Mouse (Mus musculus) hindbrain, embryonic 11.5 days (tissue): ENCODE measurements around the gene Pax5. TPM values are rescaled to one million over a fixed set of nuclear protein-coding genes. Genes with fewer than 3 reads are reported as not detected.
"Not testable (repeated sequence)": the region's sequence is repeated elsewhere in the genome, so short reads cannot be mapped to it uniquely, and the experiment has no call there.

Experiments
- ATAC-seq: fragments of 200-750 bp; cut with Nextera tagmentation; 2 replicates; pipeline ENCODE4 v1.8.0; 2017; ENCODE audit warnings: mild to moderate bottlenecking, moderate TSS enrichment, moderate library complexity; ENCODE audit not compliant: low FRiP score
- DNase-seq: peaks from one replicate; pipeline ENCODE4 v3.0.0-alpha.2; 2015; ENCODE audit warnings: low spot score
- H3K27ac ChIP-seq: fragments of 300-500 bp; sonication (generic); 2 replicates; pipeline ENCODE4 v1.5.1; 2014; ENCODE audit warnings: mild to moderate bottlenecking, low read depth, low read length
- H3K27me3 ChIP-seq: fragments of 300-500 bp; sonication (generic); 2 replicates; pipeline ENCODE4 v1.6.1; 2014; ENCODE audit warnings: mild to moderate bottlenecking, low read length, moderate library complexity, mixed read lengths; ENCODE audit not compliant: control insufficient read depth, insufficient read depth
- H3K36me3 ChIP-seq: fragments of 300-500 bp; sonication (generic); 2 replicates; pipeline ENCODE4 v1.6.1; 2014; ENCODE audit warnings: mild to moderate bottlenecking, low read length, moderate library complexity, mixed read lengths; ENCODE audit not compliant: control insufficient read depth, insufficient read depth
- H3K4me1 ChIP-seq: fragments of 300-500 bp; sonication (generic); replicated peaks from 2 replicates; pipeline ENCODE4 v1.6.1; 2014; ENCODE audit warnings: low read length, mixed read lengths; ENCODE audit not compliant: control insufficient read depth, insufficient read depth
- H3K4me2 ChIP-seq: fragments of 300-500 bp; sonication (generic); replicated peaks from 2 replicates; pipeline ENCODE4 v1.6.1; 2014; ENCODE audit warnings: mild to moderate bottlenecking, low read depth, low read length
- H3K4me3 ChIP-seq: fragments of 300-500 bp; sonication (generic); 2 replicates; pipeline ENCODE4 v1.5.1; 2014; ENCODE audit warnings: low read depth, low read length
- H3K9ac ChIP-seq: fragments of 300-500 bp; sonication (generic); 2 replicates; pipeline ENCODE4 v1.6.1; 2014; ENCODE audit warnings: low read depth, low read length
- H3K9me3 ChIP-seq: fragments of 300-500 bp; sonication (generic); 2 replicates; pipeline ENCODE4 v1.6.1; 2016; ENCODE audit warnings: low read length; ENCODE audit not compliant: control insufficient read depth
- WGBS: fragments of 180-500 bp; shearing (Covaris S2); extraction: QIAGEN DNeasy Blood & Tissue Kit; methylation state at CpG from one replicate; pipeline ENCODE4 v1.1.7; 2014; 5-methylcytosine and 5-hydroxymethylcytosine counted together
- polyA plus RNA-seq: library from polyadenylated mRNA; unstranded; fragments of >200 nt; fragmentation: Nextera tagmentation; extraction: Ambion mirVana; gene quantifications from 2 replicates; pipeline ENCODE4 v1.2.1, GENCODE M21; 2014

Gene Pax5
- polyA plus RNA-seq: 3.3 and 4.8 TPM in 2 replicates

DNA sequence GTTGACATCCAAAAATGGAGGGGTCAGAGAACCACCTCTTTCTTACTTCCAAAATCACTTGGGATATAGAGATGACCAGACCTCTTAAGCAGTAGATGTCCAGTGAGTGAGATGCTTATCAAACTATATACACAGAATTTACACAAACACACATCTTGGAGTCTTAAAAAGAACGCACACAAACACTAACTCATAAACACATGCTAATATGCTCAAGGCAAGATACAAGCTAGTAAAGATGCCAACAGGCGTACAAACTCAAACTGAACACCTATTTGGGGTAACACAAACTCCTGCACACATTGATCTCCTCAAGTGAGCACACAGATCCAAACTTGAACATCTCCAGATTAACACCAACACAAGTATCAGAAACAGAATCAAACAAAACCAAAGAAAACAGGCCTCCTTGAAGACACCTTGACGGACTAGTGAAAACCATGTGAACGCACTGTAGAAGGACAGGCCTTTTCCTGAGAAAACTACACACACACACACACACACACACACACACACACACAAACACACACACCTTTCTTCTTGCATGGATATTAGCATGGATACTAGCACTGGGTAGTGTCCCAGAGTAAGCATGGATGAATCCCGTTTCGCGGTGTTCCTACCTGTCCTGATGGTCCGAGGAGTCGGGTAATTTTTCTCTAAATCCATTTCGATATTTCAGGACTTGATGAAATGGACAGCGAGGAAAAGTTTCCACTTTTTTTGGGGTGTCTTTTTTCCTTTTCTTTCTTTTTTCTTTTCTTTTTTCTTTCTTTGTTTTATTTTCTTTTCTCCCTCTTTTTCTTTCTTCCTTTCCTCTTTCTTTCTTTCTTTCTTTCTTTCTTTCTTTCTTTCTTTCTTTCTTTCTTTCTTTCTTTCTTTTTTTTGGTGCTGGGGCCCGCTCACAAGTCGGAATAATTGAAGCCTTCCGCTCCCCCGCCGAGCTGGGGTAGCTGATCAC, at the start of gene Pax5:
Gene Pax5, minus strand, starts transcription at position 748 of the 961 bp plus-strand sequence.
- ATAC-seq (no peak), DNase-seq (peak; percentile 32)
- 24% methylated on average over 16 of the region's 16 CpGs for WGBS
- Histone ChIP-seq H3K4me3 (no peak within 1 kb of the TSS), H3K27ac (no peak within 1 kb of the TSS), H3K4me1 (peaks cover 6% of the 10 kb centered on the region; the same call in 1 of the 2 replicates), H3K9me3 (no peaks in the 10 kb centered on the region), H3K36me3 (no peaks in the 10 kb centered on the region), H3K27me3 (peaks cover 81% of the 10 kb centered on the region), H3K4me2 (peak within 1 kb of the TSS; percentile 38), H3K9ac (no peak within 1 kb of the TSS)

DNA sequence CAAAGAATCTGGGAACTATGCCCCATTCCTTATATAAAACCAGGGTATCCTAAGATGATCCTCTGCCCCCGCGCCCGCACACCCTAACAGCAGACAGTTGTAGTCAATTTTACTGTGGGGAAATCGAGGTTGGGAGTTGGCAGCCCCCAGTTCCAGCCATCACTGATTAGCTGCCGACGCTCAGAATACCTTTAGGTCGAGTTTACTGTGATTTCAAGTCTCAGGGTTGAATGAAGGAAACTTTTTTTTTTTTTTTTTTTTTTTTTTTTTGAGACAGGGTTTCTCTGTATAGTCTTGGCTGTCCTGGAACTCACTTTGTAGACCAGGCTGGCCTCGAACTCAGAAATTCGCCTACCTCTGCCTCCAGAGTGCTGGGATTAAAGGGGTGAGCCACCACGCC, 46.8 kb upstream of the Pax5 start:
- 13% methylated on average over 10 of the region's 10 CpGs for WGBS
- not testable (repeated sequence) for ATAC-seq, H3K36me3 ChIP-seq, H3K9me3 ChIP-seq, H3K4me1 ChIP-seq, DNase-seq, H3K27me3 ChIP-seq
- H3K4me2 ChIP-seq: peak overlapping the region; percentile 62
- peak overlapping the region; percentile 92 for H3K4me3 ChIP-seq
- peak overlapping the region; percentile 94 for H3K27ac ChIP-seq
- peak overlapping the region; percentile 95 for H3K9ac ChIP-seq

DNA sequence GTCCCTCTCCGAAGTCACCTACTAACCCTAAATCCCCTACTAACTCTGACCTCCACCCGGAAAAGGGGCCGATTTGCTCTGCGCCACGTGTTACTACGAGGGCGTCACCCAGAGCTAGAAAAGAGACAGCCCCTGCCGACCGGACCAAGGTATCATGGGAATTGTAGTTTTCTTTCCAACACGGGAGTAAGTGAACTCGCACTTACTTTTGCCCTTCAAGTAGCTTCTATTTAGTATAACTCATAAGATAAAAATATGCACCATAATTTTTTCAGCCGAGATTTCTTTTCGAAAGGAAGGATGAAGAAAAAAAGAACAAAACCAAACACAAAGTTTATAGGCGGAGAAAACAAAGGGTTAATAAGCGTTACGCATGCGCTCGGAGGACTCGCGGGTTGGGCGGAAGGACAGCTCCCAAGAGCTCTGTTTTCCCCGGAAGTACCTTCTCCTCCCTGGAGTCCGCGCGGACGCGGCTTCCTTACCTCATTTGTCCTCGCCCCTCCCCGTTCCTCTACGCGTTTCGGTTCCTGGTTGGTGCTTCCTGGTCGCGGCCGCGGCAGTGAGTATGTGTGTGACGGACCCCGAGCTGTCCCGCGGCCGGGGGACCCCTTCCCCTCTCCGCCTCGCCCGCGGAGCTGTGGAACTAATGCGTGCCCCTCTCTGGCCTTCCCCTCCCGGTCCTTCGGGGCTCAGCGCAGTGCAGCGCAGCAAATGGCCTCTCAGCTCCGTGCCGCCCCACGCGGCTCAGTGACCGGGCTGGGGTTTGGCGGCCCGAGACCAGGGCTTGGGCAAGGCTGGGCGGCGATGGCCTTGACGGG, 46.1 kb upstream of the Pax5 start:
- H3K4me1 ChIP-seq: no peaks in the 10 kb centered on the region
- H3K9me3 ChIP-seq: no peaks in the 10 kb centered on the region
- no peaks in the 10 kb centered on the region for H3K27me3 ChIP-seq
- peak; percentile 99 for ATAC-seq
- DNase-seq: peak; percentile 93
- peak overlapping the region; percentile 62 for H3K4me2 ChIP-seq
- peak overlapping the region; percentile 92 for H3K4me3 ChIP-seq
- under 1% methylated on average over 60 of the region's 60 CpGs for WGBS
- no peaks in the 10 kb centered on the region for H3K36me3 ChIP-seq
- H3K27ac ChIP-seq: peak overlapping the region; percentile 94
- H3K9ac ChIP-seq: peak overlapping the region; percentile 95

DNA sequence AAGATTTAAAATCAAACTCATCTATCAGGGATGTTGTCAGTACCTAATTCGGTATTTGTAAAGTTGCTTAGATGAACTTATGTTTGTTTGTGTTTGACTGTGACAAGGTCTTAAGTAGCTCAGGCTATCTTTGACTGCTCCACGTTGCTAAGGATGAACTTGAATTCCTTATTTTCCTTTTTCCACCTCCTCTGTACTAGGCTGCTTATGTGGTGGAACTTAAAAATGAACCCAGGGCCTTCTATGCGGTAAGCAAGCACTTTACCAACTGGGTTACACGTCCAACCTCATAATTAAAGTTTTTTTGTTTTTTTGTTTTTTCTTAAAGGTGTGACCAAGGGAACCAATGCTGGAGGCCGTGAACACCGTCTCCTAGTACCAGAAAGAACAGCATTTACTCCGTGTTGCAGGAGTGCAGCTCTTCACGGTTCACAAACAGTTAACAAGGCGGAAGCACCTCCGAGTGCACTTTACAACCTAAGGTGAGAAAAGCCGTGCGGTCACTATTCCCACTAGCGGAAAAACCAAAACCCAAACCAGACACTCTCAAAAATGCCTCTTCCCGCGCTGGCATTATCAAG, 45.4 kb upstream of the Pax5 start, which contains the start of gene Zcchc7:
Gene Zcchc7, plus strand, starts transcription at position 325 of the 581 bp plus-strand sequence.
- no peaks in the 10 kb centered on the region for H3K9me3 ChIP-seq
- peak within 1 kb of the TSS; percentile 94 for H3K27ac ChIP-seq
- H3K27me3 ChIP-seq: no peaks in the 10 kb centered on the region
- WGBS: 5% methylated on average over 15 of the region's 15 CpGs
- DNase-seq: no peak
- no peaks in the 10 kb centered on the region for H3K36me3 ChIP-seq
- peak within 1 kb of the TSS; percentile 62 for H3K4me2 ChIP-seq
- no peaks in the 10 kb centered on the region for H3K4me1 ChIP-seq
- peak within 1 kb of the TSS; percentile 92 for H3K4me3 ChIP-seq
- H3K9ac ChIP-seq: peak within 1 kb of the TSS; percentile 95
- peak; percentile 65 for ATAC-seq

DNA sequence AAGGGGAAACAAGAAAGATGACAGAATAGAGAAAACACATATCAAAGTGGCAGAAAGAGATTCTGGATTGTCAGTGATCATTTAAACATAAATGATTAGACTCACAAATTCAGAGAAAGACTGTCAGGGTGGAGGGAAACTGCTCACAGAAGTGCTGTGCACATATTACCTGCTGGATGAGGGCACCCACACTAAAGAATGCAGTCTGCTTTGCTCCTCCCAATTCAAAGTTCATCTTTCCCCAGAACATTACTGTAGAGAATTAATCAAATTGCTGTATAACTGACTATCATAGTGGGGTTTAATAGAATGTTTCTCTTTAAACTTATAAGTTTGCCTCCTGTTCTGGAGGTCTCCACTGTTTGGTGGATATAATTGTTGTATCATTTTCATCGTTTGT, 30.2 kb upstream of the Pax5 start:
- no peaks in the 10 kb centered on the region for H3K27me3 ChIP-seq
- H3K4me2 ChIP-seq: no peak overlapping the region
- H3K27ac ChIP-seq: no peak overlapping the region
- 86% methylated on average over 1 of the region's 1 CpGs for WGBS
- ATAC-seq (no peak), DNase-seq (no peak)
- no peak overlapping the region for H3K9ac ChIP-seq
- no peak overlapping the region for H3K4me3 ChIP-seq
- H3K9me3 ChIP-seq: no peaks in the 10 kb centered on the region
- no peaks in the 10 kb centered on the region for H3K4me1 ChIP-seq
- H3K36me3 ChIP-seq: no peaks in the 10 kb centered on the region

DNA sequence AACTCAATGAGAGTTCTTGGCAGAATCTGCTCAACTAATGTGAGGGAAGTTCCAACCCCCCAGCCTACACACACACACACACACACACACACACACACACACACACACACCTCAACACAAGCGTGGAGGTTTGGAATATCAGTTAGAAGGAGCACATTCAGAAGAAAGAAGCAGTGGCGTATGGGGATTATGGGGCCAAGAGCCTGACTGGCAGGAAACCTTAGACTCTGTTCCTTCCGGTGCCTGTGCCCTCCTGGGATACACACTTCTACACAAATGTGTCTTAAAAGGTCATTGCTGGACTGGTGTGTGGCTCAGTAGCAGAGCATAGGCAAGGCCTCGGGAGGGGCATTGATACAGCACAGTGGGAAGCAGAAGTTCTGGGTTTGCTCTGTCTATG, 10.9 kb upstream of the Pax5 start:
- H3K9ac ChIP-seq: no peak overlapping the region
- peaks cover 17% of the 10 kb centered on the region for H3K27me3 ChIP-seq
- ATAC-seq (no peak), DNase-seq (no peak)
- H3K36me3 ChIP-seq: no peaks in the 10 kb centered on the region
- no peak overlapping the region for H3K4me2 ChIP-seq
- no peak overlapping the region for H3K27ac ChIP-seq
- WGBS: 84% methylated on average over 4 of the region's 4 CpGs
- no peaks in the 10 kb centered on the region for H3K9me3 ChIP-seq
- no peak overlapping the region for H3K4me3 ChIP-seq
- no peaks in the 10 kb centered on the region for H3K4me1 ChIP-seq

DNA sequence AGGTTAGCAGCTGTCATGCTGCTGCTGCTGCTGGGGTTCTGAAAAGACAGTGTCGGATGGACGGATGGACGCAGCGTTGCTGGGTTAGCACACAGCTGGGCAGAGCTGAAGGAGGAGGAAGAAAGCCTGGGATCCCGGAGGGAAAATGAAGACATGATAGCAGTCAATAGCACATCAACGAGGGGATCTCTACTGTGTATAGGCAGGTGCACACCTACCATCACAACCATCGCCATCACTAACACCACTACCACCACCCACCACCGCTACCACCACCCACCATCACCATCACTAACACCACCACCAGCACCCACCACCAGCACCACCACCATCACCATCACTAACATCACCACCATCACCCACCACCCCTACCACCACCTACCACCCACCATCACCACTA, 9.8 kb upstream of the Pax5 start:
- no peak for DNase-seq
- 88% methylated on average over 8 of the region's 8 CpGs for WGBS
- Histone ChIP-seq H3K36me3 (no peaks in the 10 kb centered on the region), H3K9me3 (no peaks in the 10 kb centered on the region), H3K27ac (no peak overlapping the region), H3K4me2 (no peak overlapping the region), H3K4me1 (no peaks in the 10 kb centered on the region), H3K27me3 (peaks cover 22% of the 10 kb centered on the region), H3K9ac (no peak overlapping the region), H3K4me3 (no peak overlapping the region)
- no peak for ATAC-seq

DNA sequence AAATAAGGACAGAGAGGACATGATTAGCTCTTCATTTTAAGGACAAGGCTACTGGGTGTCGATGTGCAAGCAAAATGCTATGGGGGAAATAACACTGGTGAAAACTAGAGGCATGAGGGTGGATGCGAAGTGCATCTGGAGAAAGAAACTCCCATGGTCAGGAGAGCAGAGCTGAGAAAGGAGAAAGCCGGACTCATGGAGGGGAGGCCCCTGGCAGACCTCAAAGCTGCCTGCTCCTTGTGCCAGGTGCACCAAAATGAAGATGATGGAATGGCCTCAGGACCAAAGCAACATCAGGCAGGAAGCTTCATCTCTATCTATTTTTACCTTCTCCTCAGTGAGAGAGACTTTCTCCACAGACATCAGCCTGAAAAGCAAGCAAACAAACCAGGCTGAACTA, 7.4 kb upstream of the Pax5 start:
- Histone ChIP-seq H3K4me1 (0 out of 2 replicates have a peak, but pooled peaks cover 6% of the 10 kb centered on the region), H3K9ac (no peak overlapping the region), H3K36me3 (no peaks in the 10 kb centered on the region), H3K27me3 (peaks cover 38% of the 10 kb centered on the region), H3K27ac (no peak overlapping the region), H3K9me3 (no peaks in the 10 kb centered on the region), H3K4me3 (no peak overlapping the region), H3K4me2 (no peak overlapping the region)
- DNase-seq (no peak), ATAC-seq (no peak)
- 79% methylated on average over 3 of the region's 3 CpGs for WGBS
